Mouse (Mus musculus) C2C12 (cell line): ENCODE measurements at regions not wholly inside any gene's neighbourhood (a gene's known extent, or its start where the extent isn't known, plus 50 kb on each side); places are given as distances from the start of the nearest gene placed in this dataset.

ENCODE experiments used
- CEBPB ChIP-seq: IDR thresholded peaks from one replicate; pipeline ENCODE4 v1.6.1; 2011; ENCODE audit warnings: low read depth, mild to moderate bottlenecking, control low read depth, moderate library complexity
- CTCF ChIP-seq: IDR thresholded peaks from one replicate; pipeline ENCODE4 v1.5.1; 2011; ENCODE audit not compliant: control insufficient read depth, insufficient read depth, insufficient read length
- FOSL1 ChIP-seq: IDR thresholded peaks from one replicate; pipeline ENCODE4 v1.8.0; 2011; ENCODE audit warnings: mild to moderate bottlenecking, low read length; ENCODE audit not compliant: poor library complexity, insufficient read depth, severe bottlenecking
- MYOD1 ChIP-seq: IDR thresholded peaks from one replicate; pipeline ENCODE4 v1.6.1; 2011; ENCODE audit warnings: low read depth; ENCODE audit not compliant: control insufficient read depth, insufficient read length
- USF1 ChIP-seq: IDR thresholded peaks from one replicate; pipeline ENCODE4 v1.6.1; 2011; ENCODE audit warnings: low read depth, mild to moderate bottlenecking, control low read depth, moderate library complexity

DNA sequence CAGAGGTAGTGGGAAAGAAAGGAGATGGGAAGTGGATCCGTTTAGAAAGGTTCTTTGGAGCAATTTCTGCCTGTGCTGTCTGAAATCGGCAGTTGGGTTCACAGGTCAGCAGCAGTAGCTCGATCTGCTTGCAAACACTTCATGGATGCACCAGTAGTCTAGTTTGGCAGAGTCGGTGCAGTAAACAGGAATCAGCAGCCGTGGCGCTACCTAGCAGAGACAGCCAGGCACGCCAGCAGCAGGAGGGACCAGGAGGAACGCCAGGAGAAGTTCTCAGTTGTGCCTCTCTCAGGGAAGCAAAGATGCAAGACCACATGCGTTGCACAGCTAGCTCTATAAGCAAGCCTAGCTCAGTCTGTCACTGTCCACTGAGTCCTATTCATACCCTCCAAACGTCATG is 71.0 kb upstream of the Fam241a start:
- TF ChIP-seq CTCF (no peak), FOSL1 (no peak), CEBPB (no peak), USF1 (no peak), MYOD1 (no peak)
